Mouse (Mus musculus) left cerebral cortex, postnatal 25 days (tissue): ENCODE measurements at regions not wholly inside any gene's neighbourhood (a gene's known extent, or its start where the extent isn't known, plus 50 kb on each side); places are given as distances from the start of the nearest gene placed in this dataset.
A peak's percentile ranks its signal among the peaks of the same experiment; 100 is the strongest.
"Not testable (repeated sequence)": the region's sequence is repeated elsewhere in the genome, so short reads cannot be mapped to it uniquely, and the experiment has no call there.

ENCODE experiments used
- DNase-seq, 2 experiments: peaks; one replicate each; pipeline ENCODE4 v3.0.0; 2022; ENCODE audit warnings: low spot score in 2 of 2, mixed read lengths in 1 of 2
- intact Hi-C: fragments of 180-260 bp; cut with DNase I; formaldehyde crosslinking; loops from one replicate; pipeline ENCODE4 v1.15.1; 2025

- DNase-seq, result no peak
- intact Hi-C loops, result no loop called here
Observed at GRCm38 (mm10) chr13:45130516-45131249, 52.2 kb downstream of the Gm9817 start.

- intact Hi-C loops, result no loop called here
- no peak for DNase-seq
Observed at GRCm38 (mm10) chr13:45140616-45141015, 62.1 kb downstream of the Gm9817 start.

GRCm38 (mm10) chr13:45145129-45145528 lies 66.6 kb downstream of the Gm9817 start:
- intact Hi-C loops, result loop anchor here (5.0 kb wide), 1 partner anchor 113 kb away; no protein-coding TSS in a partner anchor
- DNase-seq, result no peak

- no peak for DNase-seq
- intact Hi-C loops, result no loop called here
Observed at GRCm38 (mm10) chr13:45156223-45156622, 77.7 kb downstream of the Gm9817 start.

GRCm38 (mm10) chr13:45156982-45157381 lies 78.5 kb downstream of the Gm9817 start:
- intact Hi-C loops, result no loop called here
- no peak for DNase-seq

- intact Hi-C loops, result no loop called here
- no peak for DNase-seq
Observed at GRCm38 (mm10) chr13:45160281-45160680, 81.8 kb downstream of the Gm9817 start.

GRCm38 (mm10) chr13:45164001-45164778 lies 85.7 kb downstream of the Gm9817 start:
- DNase-seq, result no peak
- intact Hi-C loops, result no loop called here

- intact Hi-C loops, result no loop called here
- no peak for DNase-seq
Observed at GRCm38 (mm10) chr13:45165159-45165558, 86.7 kb downstream of the Gm9817 start.

GRCm38 (mm10) chr13:45169716-45170115 lies 91.2 kb downstream of the Gm9817 start:
- DNase-seq, result no peak
- intact Hi-C loops, result no loop called here

GRCm38 (mm10) chr13:45173139-45173538 lies 94.6 kb downstream of the Gm9817 start:
- no peak for DNase-seq
- intact Hi-C loops, result no loop called here

- intact Hi-C loops, DNase-seq: not testable (repeated sequence)
Observed at GRCm38 (mm10) chr13:45175711-45176205, 97.3 kb downstream of the Gm9817 start.

- intact Hi-C loops, result loop anchor here (5.0 kb wide), 1 partner anchor 59 kb away; no protein-coding TSS in a partner anchor
- DNase-seq, result no peak
Observed at GRCm38 (mm10) chr13:45181529-45182230, 103.2 kb downstream of the Gm9817 start.

GRCm38 (mm10) chr13:45189389-45189788 lies 110.9 kb downstream of the Gm9817 start:
- intact Hi-C loops, result no loop called here
- no peak for DNase-seq

GRCm38 (mm10) chr13:45190151-45190550 lies 111.7 kb downstream of the Gm9817 start:
- no peak for DNase-seq
- intact Hi-C loops, result no loop called here

- DNase-seq, result no peak
- intact Hi-C loops, result no loop called here
Observed at GRCm38 (mm10) chr13:45192079-45192478, 113.6 kb downstream of the Gm9817 start.

- intact Hi-C loops, result no loop called here
Observed at GRCm38 (mm10) chr13:45195562-45195961, 117.1 kb downstream of the Gm9817 start.

GRCm38 (mm10) chr13:45196363-45196762 lies 117.9 kb downstream of the Gm9817 start:
- intact Hi-C loops, result no loop called here
- no peak for DNase-seq

More at GRCm38 (mm10) chr13:45195562-45195961, 117.1 kb downstream of the Gm9817 start:
- no peak for DNase-seq

- intact Hi-C loops, result loop anchor here (5.0 kb wide), 1 partner anchor 192 kb away; no protein-coding TSS in a partner anchor
- peak; percentile 37 to 69 for DNase-seq
Observed at GRCm38 (mm10) chr13:45200511-45201120, 122.1 kb downstream of the Gm9817 start.

- intact Hi-C loops, result loop anchor here (5.0 kb wide), 1 partner anchor 187 kb away; no protein-coding TSS in a partner anchor
- peak; percentile 45 to 65 for DNase-seq
Observed at GRCm38 (mm10) chr13:45204856-45205255, 126.4 kb downstream of the Gm9817 start.
